Mouse (Mus musculus): Measurements from ENCODE around the gene Sik2.

DNA sequence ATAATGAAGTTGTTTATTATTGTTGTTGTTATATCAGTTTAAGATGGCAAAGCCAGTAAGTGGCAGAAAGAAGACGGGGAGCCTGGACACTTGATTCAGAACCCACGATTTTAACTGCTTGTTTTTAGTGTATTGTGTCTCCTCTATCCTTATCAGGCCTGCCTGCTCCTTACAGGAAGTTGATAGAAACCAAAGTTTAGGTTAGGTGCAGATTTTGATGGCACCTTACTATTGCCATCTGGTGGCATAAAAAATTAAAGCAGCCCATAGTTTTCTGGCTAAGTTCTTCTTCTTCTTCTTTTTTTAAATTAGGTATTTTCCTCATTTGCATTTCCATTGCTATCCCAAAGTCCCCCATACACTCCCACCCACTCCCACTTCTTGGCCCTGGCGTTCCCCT is 43.3 kb upstream of the Sik2 start:
- TF ChIP-seq CTCF (IDR thresholded peaks at IDR 0.05) (peak; percentile 54), EP300 (IDR thresholded peaks at IDR 0.05) (no peak)

Data from lung, postnatal 0 days (tissue).